Mouse (Mus musculus) bone marrow macrophage, adult 2 months (primary cell): Measurements from ENCODE around the gene Ip6k3. TPM values are rescaled to one million over a fixed set of nuclear protein-coding genes. Genes with fewer than 3 reads are reported as not detected.
A peak's percentile ranks its signal among the peaks of the same experiment; 100 is the strongest.

Experiments
- H3K27ac ChIP-seq: 2 replicates; pipeline ENCODE4 v1.5.1; 2012; ENCODE audit warnings: low read depth, low read length; ENCODE audit not compliant: insufficient read depth
- H3K4me1 ChIP-seq: 2 replicates; pipeline ENCODE4 v1.6.1; 2012; ENCODE audit warnings: low read length; ENCODE audit not compliant: control insufficient read depth, insufficient read depth
- H3K4me3 ChIP-seq: 2 replicates; pipeline ENCODE4 v1.5.1; 2012; ENCODE audit warnings: mild to moderate bottlenecking, low read length, moderate library complexity; ENCODE audit not compliant: insufficient read depth
- CTCF ChIP-seq: IDR thresholded peaks from 2 replicates; pipeline ENCODE4 v1.5.1; 2012; ENCODE audit warnings: low read depth, mild to moderate bottlenecking, low read length, moderate library complexity
- POLR2A ChIP-seq: IDR thresholded peaks from 2 replicates; pipeline ENCODE4 v1.6.1; 2012; ENCODE audit warnings: mild to moderate bottlenecking, low read depth, low read length, borderline replicate concordance
- polyA plus RNA-seq: library from polyadenylated mRNA; stranded (reverse); fragments of >200 nt; gene quantifications from 2 replicates; pipeline ENCODE4 v1.2.4, GENCODE M21; 2012; ENCODE audit not compliant: missing spikeins, insufficient read depth, insufficient read length

The Ip6k3 gene
- polyA plus RNA-seq, 1 experiment, result not detected

DNA sequence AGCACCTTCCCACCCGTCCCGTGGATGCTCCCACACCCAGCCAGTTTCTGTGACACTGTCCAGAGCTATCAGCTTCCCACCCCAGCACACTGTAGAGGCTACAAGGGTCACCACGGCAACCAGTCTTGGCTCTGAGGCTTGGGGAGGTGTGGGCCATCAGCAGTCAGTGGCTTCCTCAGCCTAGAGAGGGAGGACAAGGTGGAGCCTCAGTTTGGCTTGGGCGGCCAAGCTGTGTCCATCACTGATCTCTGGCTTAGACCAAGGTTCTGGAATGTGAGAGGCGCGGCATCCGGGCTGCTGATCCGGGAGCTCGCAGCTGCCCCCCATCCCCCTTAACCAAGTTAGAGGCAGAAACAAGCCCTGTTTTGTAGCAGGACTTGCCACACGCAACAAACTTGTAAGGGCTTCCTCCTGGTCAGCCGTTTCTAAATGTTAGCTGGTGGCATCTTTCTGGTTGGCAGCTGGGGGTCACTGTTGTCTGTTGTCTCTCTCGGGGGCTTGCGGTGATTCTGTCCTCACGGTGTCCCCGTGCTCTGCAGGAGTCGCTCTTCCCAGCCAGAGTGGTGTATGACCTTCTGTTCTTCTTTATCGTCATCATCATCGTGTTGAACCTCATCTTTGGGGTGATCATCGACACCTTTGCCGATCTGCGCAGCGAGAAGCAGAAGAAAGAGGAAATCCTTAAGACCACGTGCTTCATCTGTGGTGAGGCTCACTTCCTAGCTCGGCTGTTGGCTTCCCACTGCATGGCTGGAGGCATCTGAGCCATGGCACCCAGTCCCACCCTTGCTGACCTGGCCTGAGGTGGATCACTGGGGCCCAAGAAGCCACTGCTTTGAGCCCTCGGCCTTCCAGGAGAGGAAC lies 48.7 kb downstream of the Ip6k3 start:
- TF ChIP-seq CTCF (0 out of 2 replicates have a peak, but pooled peaks have one; percentile 5), POLR2A (no peak)

GRCm38 (mm10) chr17:27110072-27110471 lies 57.5 kb downstream of the Ip6k3 start:
- no peak overlapping the region for H3K4me3 ChIP-seq
- no peak overlapping the region for H3K27ac ChIP-seq
- no peaks in the 10 kb centered on the region for H3K4me1 ChIP-seq
- TF ChIP-seq CTCF (no peak), POLR2A (no peak)

More for the DNA sequence above, 48.7 kb downstream of the Ip6k3 start:
- H3K4me3 ChIP-seq, result no peak overlapping the region
- H3K4me1 ChIP-seq, result peaks cover 10% of the 10 kb centered on the region
- no peak overlapping the region for H3K27ac ChIP-seq

DNA sequence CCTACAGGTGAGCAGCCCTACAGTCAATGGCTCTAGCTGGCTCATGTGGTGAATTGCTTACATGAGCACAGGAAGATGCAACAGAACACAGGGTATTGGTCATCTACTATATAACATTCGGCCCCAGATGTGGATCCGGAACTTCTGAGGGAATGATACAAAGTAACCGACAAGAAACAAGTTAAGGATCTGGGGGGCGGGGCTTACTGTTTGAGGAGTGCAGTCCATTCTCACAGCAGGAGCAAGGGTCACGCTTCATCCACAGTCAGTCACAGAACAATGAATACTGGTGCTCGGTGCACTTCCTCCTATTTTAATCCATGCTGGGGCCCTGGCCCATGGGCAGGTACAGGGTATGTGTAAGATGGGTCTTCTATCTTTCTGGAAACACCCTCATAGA lies 59.7 kb downstream of the Ip6k3 start:
- Histone ChIP-seq H3K4me3 (no peak overlapping the region), H3K27ac (no peak overlapping the region), H3K4me1 (no peaks in the 10 kb centered on the region)
- TF ChIP-seq CTCF (no peak), POLR2A (no peak)

DNA sequence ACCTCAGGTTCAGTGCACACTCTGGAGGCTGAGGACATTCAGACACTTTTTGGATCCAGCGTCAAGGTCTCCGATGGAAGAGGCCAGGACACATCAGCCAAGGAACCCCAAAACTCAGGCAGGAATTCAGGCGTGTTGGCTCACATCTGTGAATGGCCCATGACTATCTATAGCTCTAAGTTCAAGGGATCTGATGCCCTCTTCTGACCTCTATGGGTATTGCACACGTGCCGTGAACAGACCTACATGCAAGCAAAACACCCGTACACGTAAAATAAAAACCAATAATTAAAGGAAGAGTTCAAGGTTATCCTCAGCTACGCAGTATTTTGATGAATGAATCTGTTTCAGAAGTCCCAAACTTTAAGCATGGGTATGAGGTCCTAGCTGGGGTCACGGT lies 60.9 kb downstream of the Ip6k3 start:
- H3K4me3 ChIP-seq, result no peak overlapping the region
- no peak for TF ChIP-seq POLR2A
- 0 out of 2 replicates have a peak, but pooled peaks have one; percentile 21 for TF ChIP-seq CTCF
- H3K27ac ChIP-seq, result no peak overlapping the region
- no peaks in the 10 kb centered on the region for H3K4me1 ChIP-seq

- TF ChIP-seq CTCF, result no peak
- no peak for TF ChIP-seq POLR2A
- no peak overlapping the region for H3K27ac ChIP-seq
- no peak overlapping the region for H3K4me3 ChIP-seq
- H3K4me1 ChIP-seq, result no peaks in the 10 kb centered on the region
Observed at GRCm38 (mm10) chr17:27105698-27106470, 61.7 kb downstream of the Ip6k3 start.

GRCm38 (mm10) chr17:27101675-27102074 lies 65.9 kb downstream of the Ip6k3 start:
- H3K27ac ChIP-seq, result no peak overlapping the region
- no peaks in the 10 kb centered on the region for H3K4me1 ChIP-seq
- TF ChIP-seq POLR2A, result no peak
- no peak for TF ChIP-seq CTCF
- no peak overlapping the region for H3K4me3 ChIP-seq

DNA sequence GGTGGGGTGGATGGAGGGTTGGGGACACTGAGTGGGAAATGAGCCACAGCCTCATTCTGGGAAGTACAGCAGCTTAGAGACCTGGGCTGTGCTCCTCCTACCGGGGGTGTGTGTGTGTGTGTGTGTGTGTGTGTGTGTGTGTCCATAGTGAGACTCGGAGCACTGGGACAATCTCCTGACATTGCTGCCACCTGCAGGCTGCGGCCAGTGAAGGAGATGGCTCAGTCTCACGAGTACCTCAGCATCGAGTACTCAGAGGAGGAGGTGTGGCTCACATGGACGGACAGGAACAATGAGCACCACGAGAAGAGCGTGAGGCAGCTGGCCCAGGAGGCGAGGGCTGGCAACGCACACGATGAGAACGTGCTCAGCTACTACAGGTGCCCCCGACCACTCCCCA lies 71.9 kb downstream of the Ip6k3 start:
- TF ChIP-seq CTCF (no peak), POLR2A (no peak)
- no peaks in the 10 kb centered on the region for H3K4me1 ChIP-seq
- H3K4me3 ChIP-seq, result no peak overlapping the region
- H3K27ac ChIP-seq, result no peak overlapping the region

Other genes with a start within 250 kb of the Ip6k3 start
- gene Phf1, start 234.7 kb downstream of the Ip6k3 start, polyA plus RNA-seq, result 32.1 and 34.3 TPM in 2 replicates
- gene Cuta, start 228.2 kb downstream of the Ip6k3 start, polyA plus RNA-seq, result 120 and 134 TPM in 2 replicates
- 2.4 and 3.5 TPM in 2 replicates for gene Syngap1, start 226.5 kb downstream of the Ip6k3 start, polyA plus RNA-seq
- 10.4 TPM in 2 replicates for gene Zbtb9, start 194.6 kb downstream of the Ip6k3 start, polyA plus RNA-seq
- 60.8 and 83.0 TPM in 2 replicates for gene Bak1, start 138.8 kb downstream of the Ip6k3 start, polyA plus RNA-seq
- gene Itpr3, start 110.5 kb downstream of the Ip6k3 start, polyA plus RNA-seq, result 3.1 and 3.5 TPM in 2 replicates
- 75.5 and 91.6 TPM in 2 replicates for gene Uqcc2, start 33.9 kb downstream of the Ip6k3 start, polyA plus RNA-seq
- 42.8 and 52.7 TPM in 2 replicates for gene Lemd2, start 36.7 kb upstream of the Ip6k3 start, polyA plus RNA-seq